Comparison of ENCODE assay signal across 15 mouse cellular contexts in genomic region chr6:40145601-40146000, GRCm38 (mm10).
DNase-seq lines count a peak whose midpoint lies in the region; ATAC-seq lines count a peak whose summit lies in the region.
"Had no signal": no experiment of that assay in that cellular context is flagged by ENCODE, and none has a peak within 500 bp of the region (broad histone marks: within the 10 kb centered on the region; RNA-seq: fewer than 3 reads in every experiment).

No protein-coding gene starts in this region.

- peak; percentile 20 for DNase-seq in cerebellum, adult 11-12 months
- no peak for DNase-seq in cerebellum, postnatal 4 days (ENCODE audit: low spot score in 2 of 2)
- DNase-seq in cerebellum, adult 9-11 months: peak; percentile 25
- DNase-seq in cerebellum, postnatal 36 days: no peak
- DNase-seq in brain, adult 2 months (ENCODE audit: low read depth, low spot score): peak; percentile 67
- DNase-seq in cerebellum, postnatal 10 days: peak; percentile 30 to 32
- DNase-seq in adrenal gland, adult 18-20 months (ENCODE audit: low spot score in 2 of 2): no peak
- DNase-seq: adrenal gland, adult 8-10 months; adrenal gland, postnatal 14 days; adrenal gland, postnatal 36 days; embryo, embryonic 11 days; gastrocnemius, adult 2 months had no signal

- no peak for ATAC-seq in monocyte, adult 5-6 weeks (replicated peaks; ENCODE audit: insufficient number of reproducible peaks, low FRiP score, low TSS enrichment, poor library complexity, severe bottlenecking)
- ATAC-seq: forebrain, embryonic 14.5 days; forebrain, embryonic 16.5 days had no signal

Comparison
In these comparisons a context has a peak if more than half of its experiments do, and no peak if none do; other contexts are left out.
1. DNase-seq: peak in cerebellum, adult 11-12 months (single experiment), cerebellum, adult 9-11 months (single experiment), brain, adult 2 months (single experiment) and cerebellum, postnatal 10 days (2 of 2); none in cerebellum, postnatal 4 days (0 of 2), cerebellum, postnatal 36 days (0 of 2) and adrenal gland, adult 18-20 months (0 of 2).